Mouse (Mus musculus) erythroblast, embryonic 14.5 days (primary cell): Measurements from ENCODE around the gene Gm21976.

Source experiments
- GATA1 ChIP-seq: IDR thresholded peaks from 2 replicates; pipeline ENCODE4 v1.6.1; 2012; ENCODE audit warnings: low read length, inconsistent platforms, mixed read lengths
- TAL1 ChIP-seq: IDR thresholded peaks from 3 replicates; pipeline ENCODE4 v1.6.1; 2012; ENCODE audit warnings: low read length, inconsistent platforms, mixed read lengths

GRCm38 (mm10) chr13:98315124-98315523 is 35.4 kb downstream of the Gm21976 start:
- no peak for TF ChIP-seq GATA1
- TF ChIP-seq TAL1, result no peak
